Mouse (Mus musculus) myocyte (in vitro differentiated cells): ENCODE data around the gene Neurl1b.

Experiments
- MAX ChIP-seq: IDR thresholded peaks from one replicate; pipeline ENCODE4 v1.6.1; 2011; ENCODE audit warnings: low read depth, mild to moderate bottlenecking, control low read depth
- POLR2A ChIP-seq: IDR thresholded peaks from one replicate; pipeline ENCODE4 v1.6.1; 2011; ENCODE audit warnings: low read depth, mild to moderate bottlenecking, control low read depth, moderate library complexity; ENCODE audit not compliant: insufficient read length
- POLR2AphosphoS2 ChIP-seq: IDR thresholded peaks from one replicate; pipeline ENCODE4 v1.6.1; 2011; ENCODE audit warnings: low read depth, control low read depth; ENCODE audit not compliant: insufficient read length
- USF1 ChIP-seq: IDR thresholded peaks from one replicate; pipeline ENCODE4 v1.6.1; 2011; ENCODE audit warnings: low read depth, mild to moderate bottlenecking, control low read depth, moderate library complexity

DNA sequence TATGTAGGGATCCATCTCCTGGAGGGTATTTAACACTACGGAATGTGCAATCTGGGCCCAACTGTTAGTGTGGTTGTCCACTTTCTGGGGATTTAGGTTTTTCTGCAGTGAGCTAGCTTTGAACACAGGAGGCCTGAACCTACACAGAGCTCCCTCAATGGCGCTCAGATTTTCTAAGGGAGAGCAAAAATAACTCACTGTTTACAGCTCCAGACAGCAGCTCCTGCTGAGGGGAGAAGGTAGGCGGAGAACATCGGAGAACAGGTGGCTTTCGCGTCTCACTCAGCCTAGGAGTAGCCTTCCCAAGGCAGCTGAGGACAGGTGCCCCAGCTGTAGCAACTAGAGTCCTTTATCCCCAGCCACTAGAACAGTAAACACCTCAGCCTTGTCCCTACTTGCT lies 27.6 kb downstream of the Neurl1b start:
- TF ChIP-seq POLR2A (no peak), MAX (no peak), USF1 (no peak), POLR2AphosphoS2 (no peak)
